Mouse (Mus musculus): ENCODE measurements around the gene Slc25a21. TPM values are rescaled to one million over a fixed set of nuclear protein-coding genes. Genes with fewer than 3 reads are reported as not detected.

Slc25a21 gene
- total and polyA plus RNA-seq, 2 experiments from 2014 or later: 0.19 to 0.29 TPM

GRCm38 (mm10) chr12:57098371-57098770 is 98.9 kb downstream of the Slc25a21 start:
- no peak for TF ChIP-seq CTCF (IDR thresholded peaks at IDR 0.05; ENCODE audit: low read depth)
- H3K9me3 ChIP-seq (ENCODE audit: low read length): no peaks in the 10 kb centered on the region
- H3K27me3 ChIP-seq (ENCODE audit: insufficient read depth, low read length): no peaks in the 10 kb centered on the region
- WGBS: 92% methylated on average over 5 of the region's 5 CpGs
- H3K9ac ChIP-seq: no peak overlapping the region
- H3K4me2 ChIP-seq (ENCODE audit: low read depth): no peak overlapping the region
- DNase-seq: no peak
- no peak overlapping the region for H3K27ac ChIP-seq (ENCODE audit: low read depth, low read length)
- no peak for ATAC-seq
- no peaks in the 10 kb centered on the region for H3K36me3 ChIP-seq (ENCODE audit: insufficient read depth)
- no peak overlapping the region for H3K4me3 ChIP-seq (ENCODE audit: low read depth, low read length)
- no peaks in the 10 kb centered on the region for H3K4me1 ChIP-seq (ENCODE audit: insufficient read depth)

GRCm38 (mm10) chr12:57093107-57093506 is 104.2 kb downstream of the Slc25a21 start:
- 71% methylated on average over 5 of the region's 5 CpGs for WGBS
- no peak overlapping the region for H3K4me3 ChIP-seq (ENCODE audit: low read depth, low read length)
- no peak for ATAC-seq

GRCm38 (mm10) chr12:57084519-57084918 is 112.8 kb downstream of the Slc25a21 start:
- H3K4me2 ChIP-seq (ENCODE audit: low read depth): no peak overlapping the region
- DNase-seq: no peak
- WGBS: 14% methylated on average over 3 of the region's 3 CpGs

More at GRCm38 (mm10) chr12:57093107-57093506, 104.2 kb downstream of the Slc25a21 start:
- H3K4me1 ChIP-seq (ENCODE audit: insufficient read depth): no peaks in the 10 kb centered on the region
- no peak overlapping the region for H3K4me2 ChIP-seq (ENCODE audit: low read depth)
- TF ChIP-seq CTCF (IDR thresholded peaks at IDR 0.05; ENCODE audit: low read depth): no peak
- H3K27ac ChIP-seq (ENCODE audit: low read depth, low read length): no peak overlapping the region
- H3K36me3 ChIP-seq (ENCODE audit: insufficient read depth): no peaks in the 10 kb centered on the region
- no peaks in the 10 kb centered on the region for H3K9me3 ChIP-seq (ENCODE audit: low read length)
- H3K27me3 ChIP-seq (ENCODE audit: insufficient read depth, low read length): no peaks in the 10 kb centered on the region
- H3K9ac ChIP-seq: no peak overlapping the region
- DNase-seq: no peak

GRCm38 (mm10) chr12:57083533-57083932 is 113.7 kb downstream of the Slc25a21 start:
- H3K4me3 ChIP-seq (ENCODE audit: low read depth, low read length): no peak overlapping the region
- DNase-seq (no peak), ATAC-seq (no peak)
- H3K36me3 ChIP-seq (ENCODE audit: insufficient read depth): no peaks in the 10 kb centered on the region
- no peak for TF ChIP-seq CTCF (IDR thresholded peaks at IDR 0.05; ENCODE audit: low read depth)
- H3K27me3 ChIP-seq (ENCODE audit: insufficient read depth, low read length): no peaks in the 10 kb centered on the region
- H3K27ac ChIP-seq (ENCODE audit: low read depth, low read length): no peak overlapping the region
- no peak overlapping the region for H3K4me2 ChIP-seq (ENCODE audit: low read depth)
- 88% methylated on average over 5 of the region's 5 CpGs for WGBS
- no peaks in the 10 kb centered on the region for H3K9me3 ChIP-seq (ENCODE audit: low read length)
- H3K9ac ChIP-seq: no peak overlapping the region
- H3K4me1 ChIP-seq (ENCODE audit: insufficient read depth): no peaks in the 10 kb centered on the region

More at GRCm38 (mm10) chr12:57084519-57084918, 112.8 kb downstream of the Slc25a21 start:
- ATAC-seq: no peak
- Histone ChIP-seq H3K9me3 (ENCODE audit: low read length) (no peaks in the 10 kb centered on the region), H3K27ac (ENCODE audit: low read depth, low read length) (no peak overlapping the region), H3K27me3 (ENCODE audit: insufficient read depth, low read length) (no peaks in the 10 kb centered on the region), H3K36me3 (ENCODE audit: insufficient read depth) (no peaks in the 10 kb centered on the region), H3K4me3 (ENCODE audit: low read depth, low read length) (no peak overlapping the region), H3K9ac (no peak overlapping the region), H3K4me1 (ENCODE audit: insufficient read depth) (no peaks in the 10 kb centered on the region)
- TF ChIP-seq CTCF (IDR thresholded peaks at IDR 0.05; ENCODE audit: low read depth): no peak

- DNase-seq: no peak
- Histone ChIP-seq H3K36me3 (ENCODE audit: insufficient read depth) (no peaks in the 10 kb centered on the region), H3K27me3 (ENCODE audit: insufficient read depth, low read length) (no peaks in the 10 kb centered on the region), H3K4me3 (ENCODE audit: low read depth, low read length) (no peak overlapping the region), H3K4me2 (ENCODE audit: low read depth) (no peak overlapping the region), H3K9me3 (ENCODE audit: low read length) (no peaks in the 10 kb centered on the region), H3K9ac (no peak overlapping the region), H3K27ac (ENCODE audit: low read depth, low read length) (no peak overlapping the region), H3K4me1 (ENCODE audit: insufficient read depth) (no peaks in the 10 kb centered on the region)
- ATAC-seq: no peak
- TF ChIP-seq CTCF (IDR thresholded peaks at IDR 0.05; ENCODE audit: low read depth): no peak
- WGBS: 60% methylated on average over 4 of the region's 4 CpGs
These were observed 120.7 kb downstream of the Slc25a21 start for GRCm38 (mm10) chr12:57076606-57077005.

GRCm38 (mm10) chr12:57072616-57073015 is 124.7 kb downstream of the Slc25a21 start:
- ATAC-seq: no peak
- no peak for TF ChIP-seq CTCF (IDR thresholded peaks at IDR 0.05; ENCODE audit: low read depth)
- WGBS: 59% methylated on average over 2 of the region's 2 CpGs

GRCm38 (mm10) chr12:57068607-57069006 is 128.7 kb downstream of the Slc25a21 start:
- Histone ChIP-seq H3K27ac (ENCODE audit: low read depth, low read length) (no peak overlapping the region), H3K36me3 (ENCODE audit: insufficient read depth) (no peaks in the 10 kb centered on the region), H3K9ac (no peak overlapping the region), H3K4me2 (ENCODE audit: low read depth) (no peak overlapping the region), H3K4me3 (ENCODE audit: low read depth, low read length) (no peak overlapping the region), H3K9me3 (ENCODE audit: low read length) (no peaks in the 10 kb centered on the region), H3K27me3 (ENCODE audit: insufficient read depth, low read length) (no peaks in the 10 kb centered on the region), H3K4me1 (ENCODE audit: insufficient read depth) (no peaks in the 10 kb centered on the region)
- ATAC-seq (peak; percentile 45), DNase-seq (no peak)
- TF ChIP-seq CTCF (IDR thresholded peaks at IDR 0.05; ENCODE audit: low read depth): no peak
- WGBS: 43% methylated on average over 5 of the region's 5 CpGs

More at GRCm38 (mm10) chr12:57072616-57073015, 124.7 kb downstream of the Slc25a21 start:
- Histone ChIP-seq H3K4me1 (ENCODE audit: insufficient read depth) (no peaks in the 10 kb centered on the region), H3K4me2 (ENCODE audit: low read depth) (no peak overlapping the region), H3K9ac (no peak overlapping the region), H3K27me3 (ENCODE audit: insufficient read depth, low read length) (no peaks in the 10 kb centered on the region), H3K9me3 (ENCODE audit: low read length) (no peaks in the 10 kb centered on the region), H3K27ac (ENCODE audit: low read depth, low read length) (no peak overlapping the region), H3K36me3 (ENCODE audit: insufficient read depth) (no peaks in the 10 kb centered on the region), H3K4me3 (ENCODE audit: low read depth, low read length) (no peak overlapping the region)
- DNase-seq: no peak

Measured in forebrain, postnatal 0 days (tissue).